Mouse (Mus musculus) fat pad, adult 2 months (tissue): ENCODE measurements at regions not wholly inside any gene's neighbourhood (a gene's known extent, or its start where the extent isn't known, plus 50 kb on each side); places are given as distances from the start of the nearest gene placed in this dataset.

ENCODE experiments used
- DNase-seq: peaks from one replicate; pipeline ENCODE4 v3.0.0-alpha.2; 2011; ENCODE audit warnings: low read depth, low spot score; ENCODE audit errors: extremely low read depth

GRCm38 (mm10) chr7:40253486-40253885 is 644.6 kb upstream of the Vstm2b start:
- DNase-seq: no peak

GRCm38 (mm10) chr7:40257733-40258376 is 640.3 kb upstream of the Vstm2b start:
- DNase-seq: no peak

GRCm38 (mm10) chr7:40258377-40258739 is 639.8 kb upstream of the Vstm2b start:
- peak; percentile 63 for DNase-seq

- no peak for DNase-seq
These were observed 624.6 kb upstream of the Vstm2b start for GRCm38 (mm10) chr7:40273459-40274072.

GRCm38 (mm10) chr7:40275078-40275477 is 623.0 kb upstream of the Vstm2b start:
- no peak for DNase-seq

DNA sequence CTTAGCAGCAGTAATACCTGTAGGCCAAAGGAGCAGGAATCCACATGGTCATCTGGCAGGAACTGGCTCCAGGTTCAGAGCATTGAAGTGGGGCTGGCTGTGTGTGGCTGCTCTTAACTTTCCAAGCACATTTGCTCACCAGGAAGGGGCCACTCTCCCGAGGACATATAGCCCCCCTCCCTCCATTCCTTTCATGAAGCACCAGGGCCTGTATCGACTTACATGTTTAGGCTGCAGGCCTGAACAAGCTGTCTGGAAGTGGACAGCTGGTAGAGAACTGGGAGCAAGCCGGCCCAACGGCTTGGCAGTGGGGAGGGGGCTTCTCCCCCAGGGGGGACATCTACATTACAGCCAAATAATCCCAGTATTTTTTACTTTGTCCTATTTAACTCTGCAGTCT is 622.5 kb upstream of the Vstm2b start:
- no peak for DNase-seq

DNA sequence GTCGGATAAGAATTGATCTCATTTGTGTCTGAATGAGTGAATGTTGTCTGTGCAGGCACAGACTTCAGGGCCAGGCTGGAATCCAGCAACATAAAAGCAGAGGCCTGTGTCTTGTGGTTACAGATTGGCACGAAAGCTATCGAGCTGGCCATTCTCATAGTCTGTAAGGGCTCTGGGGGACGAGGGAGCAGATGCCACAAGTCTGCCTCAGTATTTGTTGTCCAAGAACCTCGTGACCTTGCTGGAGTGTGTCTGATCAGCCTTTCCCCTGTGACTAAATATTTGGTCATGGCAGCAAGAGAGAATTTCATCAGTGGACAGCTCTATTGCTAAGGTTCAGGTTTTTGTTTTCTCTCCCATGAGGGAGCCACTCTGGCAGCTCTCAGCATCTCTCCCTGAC is 622.0 kb upstream of the Vstm2b start:
- no peak for DNase-seq

- no peak for DNase-seq
These were observed 608.0 kb upstream of the Vstm2b start for GRCm38 (mm10) chr7:40290166-40290565.

- no peak for DNase-seq
These were observed 587.6 kb upstream of the Vstm2b start for GRCm38 (mm10) chr7:40310558-40310957.

- DNase-seq: no peak
These were observed 577.0 kb upstream of the Vstm2b start for GRCm38 (mm10) chr7:40321171-40321570.

DNA sequence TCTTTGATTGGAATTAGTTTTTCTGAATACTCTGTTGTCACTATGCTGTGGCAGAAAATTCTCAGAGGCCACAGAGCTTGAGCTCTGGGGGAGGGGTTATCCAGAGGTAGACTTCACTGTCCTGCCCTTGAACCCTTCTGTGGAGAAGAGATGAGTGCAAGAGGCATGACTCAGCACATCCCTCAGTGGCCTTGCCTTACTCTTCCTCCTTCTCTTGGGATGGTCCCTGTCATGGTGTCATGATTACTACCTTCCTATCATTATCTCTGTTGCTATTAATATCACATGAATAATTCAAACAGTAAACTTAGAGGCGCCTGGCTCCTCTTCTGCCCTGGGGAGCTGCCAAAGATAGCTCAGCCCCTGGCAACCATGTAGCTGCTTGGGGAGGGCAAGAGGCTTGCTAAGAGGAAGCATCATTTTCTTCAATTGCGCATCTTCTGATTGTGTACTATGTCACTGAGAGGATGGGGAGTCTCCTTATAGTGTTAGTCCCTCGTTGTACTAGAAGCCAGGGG is 572.9 kb upstream of the Vstm2b start:
- no peak for DNase-seq

DNA sequence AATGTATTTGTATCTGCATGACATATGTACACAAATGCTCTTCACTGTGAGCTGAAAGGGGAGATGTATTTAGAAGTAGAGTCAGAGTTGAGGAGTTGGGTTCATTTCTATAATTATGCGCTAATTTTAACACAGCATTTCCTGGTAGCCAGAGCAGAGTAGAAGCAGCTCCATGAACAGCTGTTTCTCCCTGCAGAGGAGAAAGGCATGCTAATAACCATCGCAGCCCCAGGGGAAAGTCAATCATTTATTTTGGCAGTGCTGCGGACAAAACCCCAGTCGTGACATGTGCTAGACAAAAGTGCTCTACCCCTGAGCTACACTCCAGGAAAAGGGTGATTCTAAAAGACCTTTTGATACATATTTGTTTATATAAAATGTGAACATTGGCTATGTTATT is 565.7 kb upstream of the Vstm2b start:
- DNase-seq: no peak

DNA sequence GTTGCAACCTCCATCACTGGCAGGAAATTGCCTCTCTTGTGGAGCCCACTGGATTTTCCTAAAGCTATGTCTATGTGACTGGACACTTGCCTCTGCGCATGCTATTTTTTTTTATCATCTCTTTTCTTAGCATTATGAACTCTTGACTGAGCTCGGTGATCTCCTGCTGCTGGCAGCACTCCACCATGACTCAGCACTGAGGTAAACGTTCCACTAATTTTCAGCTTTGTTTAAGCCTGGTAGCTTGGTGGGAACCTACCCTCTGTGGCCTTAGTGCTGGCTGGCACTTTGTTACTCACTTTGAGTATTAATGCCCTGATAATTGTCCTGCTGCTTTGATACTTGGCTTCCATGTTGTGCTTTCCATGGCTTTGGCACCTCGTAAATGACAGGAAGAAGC is 545.8 kb upstream of the Vstm2b start:
- no peak for DNase-seq

DNA sequence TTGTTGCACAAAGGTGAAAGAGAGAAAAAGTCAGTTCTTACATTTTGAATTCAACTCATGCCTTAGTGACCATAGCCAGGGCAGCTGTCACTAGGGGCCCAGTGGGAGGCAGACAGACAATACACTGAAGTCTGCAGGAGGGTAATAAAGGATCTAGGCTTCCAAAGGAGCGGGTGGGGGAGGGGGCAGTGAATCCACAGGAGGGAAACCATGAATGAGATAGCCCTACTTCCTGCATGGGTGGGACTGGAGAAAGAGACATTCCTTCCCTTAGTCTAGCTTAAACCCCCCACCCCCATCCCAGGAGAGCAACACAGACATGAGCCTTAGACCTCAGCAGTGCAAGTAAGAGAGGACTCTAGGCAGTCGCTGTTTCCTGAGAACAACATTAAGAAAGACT is 535.4 kb upstream of the Vstm2b start:
- DNase-seq: no peak

DNA sequence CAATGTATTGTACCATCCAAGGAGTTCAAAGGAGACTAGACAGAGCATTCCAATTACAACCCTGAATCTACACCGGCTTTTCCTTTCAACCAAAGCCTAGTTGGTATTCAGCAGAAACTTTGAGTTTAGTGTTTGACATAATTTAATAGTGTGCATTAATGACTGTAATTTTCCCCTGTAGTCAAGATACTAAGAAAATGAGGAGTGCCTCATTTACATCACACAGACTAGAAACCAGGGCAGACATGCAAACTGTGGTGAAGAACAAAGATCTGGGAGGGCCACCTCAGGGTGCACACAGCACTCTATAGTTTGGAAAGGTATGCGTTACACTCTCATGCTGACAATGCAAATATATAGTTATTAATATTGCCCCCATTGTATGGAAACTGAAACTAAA is 525.4 kb upstream of the Vstm2b start:
- no peak for DNase-seq

DNA sequence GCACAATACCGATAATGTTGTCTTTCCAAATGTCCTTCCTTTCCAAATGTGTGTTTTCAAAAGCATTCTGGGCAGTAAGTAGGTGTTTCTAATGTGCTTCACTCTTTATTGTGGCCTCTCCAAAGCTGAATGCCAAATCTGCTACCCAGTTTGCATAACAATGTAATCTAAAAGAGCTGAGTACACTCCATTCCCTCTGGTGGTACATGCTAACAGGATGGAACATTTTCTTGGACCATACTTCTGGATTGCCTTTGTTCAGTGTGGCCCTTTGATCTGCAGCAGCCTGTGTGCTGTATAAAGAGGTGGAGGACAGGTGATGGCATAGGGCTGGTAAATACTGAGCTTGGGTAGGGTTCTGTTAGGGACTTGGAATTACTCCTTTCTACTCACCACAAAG is 520.3 kb upstream of the Vstm2b start:
- DNase-seq: no peak

DNA sequence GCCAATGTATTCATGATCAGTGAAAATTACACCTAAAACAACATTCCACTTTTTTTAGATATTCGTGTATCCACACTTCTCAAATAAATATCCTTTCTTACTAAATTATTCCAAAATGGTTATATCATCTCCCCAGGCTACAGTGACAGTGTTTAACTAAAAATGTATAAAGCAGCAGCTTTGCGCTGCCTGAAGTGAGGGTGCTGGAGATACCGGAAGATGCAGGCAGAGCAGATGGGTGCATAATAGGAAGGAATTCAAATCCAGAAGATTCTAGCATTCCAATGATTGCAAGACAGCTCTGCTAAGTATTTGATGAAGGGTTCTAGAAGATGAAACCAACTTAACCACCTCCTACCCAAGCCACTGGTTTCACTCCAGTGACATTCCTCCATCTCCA is 516.9 kb upstream of the Vstm2b start:
- no peak for DNase-seq

- DNase-seq: no peak
These were observed 510.0 kb upstream of the Vstm2b start for GRCm38 (mm10) chr7:40388152-40388551.

DNA sequence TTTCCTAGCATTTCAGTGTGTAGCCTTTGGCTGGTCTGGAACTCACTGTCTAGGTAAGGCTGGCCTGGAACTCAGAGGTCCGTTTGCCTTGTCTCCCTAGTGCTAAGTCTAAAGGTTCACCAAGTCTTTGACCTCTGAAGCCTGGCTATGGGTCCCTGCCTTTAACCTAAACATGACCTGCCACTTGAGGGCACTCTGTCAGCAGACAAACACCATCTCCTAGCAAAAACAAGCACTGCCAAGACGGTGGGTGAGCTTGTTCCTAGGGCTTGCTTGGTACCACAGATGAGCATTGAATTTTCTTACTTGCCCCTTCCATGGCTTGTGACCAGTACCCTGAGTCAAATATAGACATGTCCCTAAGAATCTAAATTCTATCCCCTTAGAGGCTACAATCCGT is 508.3 kb upstream of the Vstm2b start:
- no peak for DNase-seq

DNA sequence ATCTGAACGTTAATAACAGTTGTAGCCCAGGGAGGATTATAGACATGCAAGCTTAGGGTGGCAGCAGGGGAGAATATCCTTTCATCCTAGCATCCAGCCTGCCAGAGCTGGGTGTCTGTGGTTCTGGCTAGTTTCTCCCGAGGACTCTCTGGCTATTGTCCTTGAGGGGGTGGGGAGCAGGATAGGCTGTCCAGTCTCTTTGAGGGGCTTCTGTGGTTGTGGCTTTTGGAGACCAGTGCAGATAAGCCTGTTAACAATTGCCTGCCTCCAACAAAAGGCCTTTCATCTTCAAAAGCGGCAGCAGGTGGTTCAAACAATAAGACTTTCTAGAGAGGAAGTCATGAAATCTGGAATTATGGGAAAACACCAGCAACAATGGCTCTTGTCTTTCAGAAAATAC is 507.2 kb upstream of the Vstm2b start:
- no peak for DNase-seq

GRCm38 (mm10) chr7:40391626-40392025 is 506.5 kb upstream of the Vstm2b start:
- DNase-seq: no peak

- DNase-seq: no peak
These were observed 505.9 kb upstream of the Vstm2b start for GRCm38 (mm10) chr7:40392207-40392606.

- no peak for DNase-seq
These were observed 505.4 kb upstream of the Vstm2b start for GRCm38 (mm10) chr7:40392699-40393098.
